Comparison of ENCODE assay signal across 11 mouse cellular contexts in the genomic region with DNA sequence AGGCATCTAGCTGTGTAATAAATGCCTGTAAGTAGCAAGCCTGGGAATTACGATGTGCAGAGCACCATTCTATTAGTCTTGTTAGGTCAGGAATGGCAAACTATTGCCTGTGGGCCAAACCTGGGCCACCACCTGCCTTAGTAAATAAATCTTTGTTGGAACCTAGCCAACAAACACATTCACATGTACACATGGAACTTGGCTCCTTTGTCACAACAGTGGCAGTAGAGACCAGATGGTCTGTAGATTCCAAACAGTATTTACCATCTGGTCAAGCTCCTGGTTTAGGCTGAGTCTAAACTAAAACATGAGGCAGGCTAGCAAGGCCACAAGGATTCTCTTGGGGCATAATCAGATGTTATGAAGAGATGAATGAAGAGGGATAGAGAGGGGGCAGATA.
DNase-seq lines count a peak whose midpoint lies in the region; ATAC-seq and TF ChIP-seq lines count a peak whose summit lies in the region.
"Had no signal": no experiment of that assay in that cellular context is flagged by ENCODE, and none has a peak within 500 bp of the region (broad histone marks: within the 10 kb centered on the region; RNA-seq: fewer than 3 reads in every experiment).

No protein-coding gene starts in this region.

- H3K9ac ChIP-seq in hindbrain, embryonic 11.5 days (ENCODE audit: low read depth, low read length), result no peak overlapping the region
- H3K9ac ChIP-seq in hindbrain, postnatal 0 days (replicated peaks; ENCODE audit: low read length), result no peak overlapping the region
- H3K9ac ChIP-seq: midbrain, embryonic 13.5 days had no signal

- H3K36me3 ChIP-seq in hindbrain, embryonic 11.5 days (ENCODE audit: control insufficient read depth, insufficient read depth, low read length), result no peaks in the 10 kb centered on the region
- no peaks in the 10 kb centered on the region for H3K36me3 ChIP-seq in hindbrain, embryonic 10.5 days
- no peaks in the 10 kb centered on the region for H3K36me3 ChIP-seq in hindbrain, postnatal 0 days (ENCODE audit: insufficient read depth, low read length)
- H3K36me3 ChIP-seq: midbrain, embryonic 13.5 days had no signal

- no peak for TF ChIP-seq CTCF in hindbrain, postnatal 0 days (IDR thresholded peaks at IDR 0.05; ENCODE audit: low read depth)

- H3K4me3 ChIP-seq in hindbrain, embryonic 11.5 days (ENCODE audit: low read depth, low read length), result no peak overlapping the region
- H3K4me3 ChIP-seq in hindbrain, embryonic 10.5 days, result no peak overlapping the region
- no peak overlapping the region for H3K4me3 ChIP-seq in hindbrain, postnatal 0 days (ENCODE audit: low read length)
- H3K4me3 ChIP-seq: midbrain, embryonic 13.5 days had no signal

- peak; percentile 3 for DNase-seq in hindbrain, embryonic 11.5 days (ENCODE audit: low spot score)
- no peak for DNase-seq in hindbrain, embryonic 10.5 days (ENCODE audit: low spot score)
- DNase-seq in brain, embryonic 18.5 days (ENCODE audit: low read depth, low spot score), result peak; percentile 16
- DNase-seq in cerebellum, postnatal 25 days, result peak; percentile 68 to 69
- DNase-seq in hindbrain, postnatal 0 days (ENCODE audit: low spot score), result peak; percentile 71
- DNase-seq in adrenal gland, postnatal 14 days, result no peak
- DNase-seq in kidney, adult 11 months, result no peak
- no peak for DNase-seq in ovary, postnatal 10 days (ENCODE audit: low spot score)
- DNase-seq: kidney, postnatal 25 days; thymus, adult 18-20 months had no signal

- ATAC-seq in hindbrain, embryonic 11.5 days (ENCODE audit: low FRiP score), result no peak
- ATAC-seq in hindbrain, postnatal 0 days, result peak; percentile 79
- ATAC-seq: midbrain, embryonic 13.5 days had no signal

- no peak overlapping the region for H3K4me2 ChIP-seq in hindbrain, embryonic 11.5 days (replicated peaks; ENCODE audit: low read depth, low read length)
- no peak overlapping the region for H3K4me2 ChIP-seq in hindbrain, postnatal 0 days (ENCODE audit: low read depth, low read length)
- H3K4me2 ChIP-seq: midbrain, embryonic 13.5 days had no signal

- no peak overlapping the region for H3K27ac ChIP-seq in hindbrain, embryonic 11.5 days (ENCODE audit: low read depth, low read length)
- no peak overlapping the region for H3K27ac ChIP-seq in hindbrain, embryonic 10.5 days
- H3K27ac ChIP-seq in hindbrain, postnatal 0 days, result no peak overlapping the region
- H3K27ac ChIP-seq: midbrain, embryonic 13.5 days had no signal

- no peaks in the 10 kb centered on the region for H3K9me3 ChIP-seq in hindbrain, embryonic 11.5 days (ENCODE audit: control insufficient read depth, low read length)
- H3K9me3 ChIP-seq in hindbrain, embryonic 10.5 days, result no peaks in the 10 kb centered on the region
- H3K9me3 ChIP-seq in hindbrain, postnatal 0 days (ENCODE audit: low read length), result no peaks in the 10 kb centered on the region
- H3K9me3 ChIP-seq: midbrain, embryonic 13.5 days had no signal

- WGBS in hindbrain, embryonic 11.5 days, result 74% methylated on average over 1 of the region's 1 CpGs
- 94% methylated on average over 1 of the region's 1 CpGs for WGBS in hindbrain, embryonic 10.5 days
- WGBS in hindbrain, postnatal 0 days, result 41% methylated on average over 1 of the region's 1 CpGs

- H3K4me1 ChIP-seq in hindbrain, embryonic 11.5 days (replicated peaks; ENCODE audit: control insufficient read depth, insufficient read depth, low read length), result no peaks in the 10 kb centered on the region
- H3K4me1 ChIP-seq in hindbrain, embryonic 10.5 days (replicated peaks), result no peaks in the 10 kb centered on the region
- no peaks in the 10 kb centered on the region for H3K4me1 ChIP-seq in hindbrain, postnatal 0 days (ENCODE audit: insufficient read depth, low read length)
- H3K4me1 ChIP-seq: midbrain, embryonic 13.5 days had no signal

- H3K27me3 ChIP-seq in hindbrain, embryonic 11.5 days (ENCODE audit: control insufficient read depth, insufficient read depth, low read length), result no peaks in the 10 kb centered on the region
- H3K27me3 ChIP-seq in hindbrain, embryonic 10.5 days (ENCODE audit: insufficient read depth, poor library complexity, severe bottlenecking), result no peaks in the 10 kb centered on the region
- no peaks in the 10 kb centered on the region for H3K27me3 ChIP-seq in hindbrain, postnatal 0 days (ENCODE audit: insufficient read depth, low read length)
- H3K27me3 ChIP-seq: midbrain, embryonic 13.5 days had no signal

Comparison
In these comparisons a context has a peak if more than half of its experiments do, and no peak if none do; other contexts are left out.
1. DNase-seq: peak in hindbrain, embryonic 11.5 days (single experiment), brain, embryonic 18.5 days (single experiment), cerebellum, postnatal 25 days (2 of 2) and hindbrain, postnatal 0 days (single experiment); none in hindbrain, embryonic 10.5 days (single experiment), adrenal gland, postnatal 14 days (single experiment), kidney, adult 11 months (single experiment) and ovary, postnatal 10 days (single experiment).